Mouse (Mus musculus): ENCODE results near the gene Mrs2. TPM values are rescaled to one million over a fixed set of nuclear protein-coding genes. Genes with fewer than 3 reads are reported as not detected.

The Mrs2 gene
- 10 to 100 TPM; 46.9 to 56.4 TPM for total RNA-seq (2021)

DNA sequence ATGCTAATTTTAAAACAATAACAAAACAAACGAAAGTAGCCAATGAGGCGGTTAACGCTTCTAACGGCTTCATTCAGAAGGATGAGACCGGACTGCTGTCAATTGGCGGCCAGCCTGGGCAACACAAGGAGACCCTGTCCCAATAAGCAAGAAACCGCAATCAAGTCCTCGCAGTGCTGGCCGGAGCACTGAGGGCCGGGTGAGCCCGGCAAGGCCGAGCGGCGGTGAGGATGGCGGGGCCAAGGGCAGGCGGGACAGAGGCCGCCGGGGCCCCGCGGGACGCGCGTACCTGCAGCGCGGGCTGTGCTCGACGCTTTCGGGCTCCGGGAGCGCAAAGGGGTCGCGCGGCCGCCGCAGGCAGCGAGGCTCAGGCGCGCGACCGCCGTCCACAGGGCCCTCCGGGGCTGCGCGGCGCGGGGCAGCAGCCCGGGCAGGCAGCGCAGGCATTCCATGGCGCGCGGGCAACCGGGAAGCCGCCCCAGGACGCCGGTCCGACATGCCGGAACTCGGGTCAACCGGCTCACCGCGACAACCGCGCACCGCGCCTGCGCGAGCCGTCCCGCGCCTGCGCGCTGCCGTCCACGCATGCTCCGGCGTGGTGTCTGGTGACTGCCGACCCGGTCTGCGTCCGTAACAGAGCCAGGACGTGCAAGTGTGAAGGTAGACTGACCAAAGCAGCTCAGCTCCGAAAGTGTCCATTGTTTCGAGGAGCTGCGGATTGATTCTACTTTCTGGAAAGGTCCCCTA is at the start of gene Mrs2:
Gene Mrs2, minus strand, starts transcription at position 587 of the 747 bp plus-strand sequence.
- DNase-seq (ENCODE audit: low spot score) = peak; percentile 87
- intact Hi-C loops (cut with DNase I) = no loop called here

DNA sequence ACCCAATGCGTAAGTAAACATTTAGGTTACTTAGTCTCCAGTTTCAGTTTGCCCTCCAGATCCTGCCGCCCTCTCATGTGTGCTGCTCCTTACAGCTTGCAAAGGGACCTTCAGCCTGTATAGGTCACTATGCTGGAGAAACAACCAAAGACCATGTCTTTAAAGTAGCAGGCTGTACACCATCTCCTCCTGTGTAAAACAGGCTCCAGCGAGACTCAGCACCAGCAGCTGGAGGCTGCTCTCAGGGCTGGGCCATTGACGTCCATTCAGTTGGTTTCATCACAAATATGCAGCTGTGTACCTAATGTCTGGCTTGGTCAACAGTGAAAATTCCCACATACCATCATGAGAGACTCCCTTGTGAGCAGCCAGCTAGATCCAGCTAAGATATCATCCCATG is 49.6 kb upstream of the Mrs2 start:
- no peak for DNase-seq (ENCODE audit: low spot score)
- intact Hi-C loops (cut with DNase I) = no loop called here

DNA sequence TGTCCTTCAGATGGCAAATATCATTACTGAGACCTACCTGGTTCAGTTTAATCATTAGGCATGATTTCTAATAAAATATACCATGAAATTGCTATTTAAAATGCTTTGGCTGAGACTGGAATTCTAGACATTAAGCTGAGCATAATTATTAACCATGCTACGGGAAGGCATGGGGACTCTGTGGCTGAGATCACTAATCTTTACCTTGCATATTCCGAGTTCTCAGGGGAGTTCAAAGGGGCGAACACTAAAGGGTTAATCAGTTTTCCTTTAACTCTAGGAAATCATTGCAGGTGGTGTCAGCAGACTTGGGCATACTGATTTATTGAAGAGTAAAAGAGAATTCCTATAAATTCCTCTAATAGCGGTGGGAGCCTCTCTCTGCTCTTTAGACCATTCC is 47.0 kb upstream of the Mrs2 start:
- intact Hi-C loops (cut with DNase I) = no loop called here
- no peak for DNase-seq (ENCODE audit: low spot score)

DNA sequence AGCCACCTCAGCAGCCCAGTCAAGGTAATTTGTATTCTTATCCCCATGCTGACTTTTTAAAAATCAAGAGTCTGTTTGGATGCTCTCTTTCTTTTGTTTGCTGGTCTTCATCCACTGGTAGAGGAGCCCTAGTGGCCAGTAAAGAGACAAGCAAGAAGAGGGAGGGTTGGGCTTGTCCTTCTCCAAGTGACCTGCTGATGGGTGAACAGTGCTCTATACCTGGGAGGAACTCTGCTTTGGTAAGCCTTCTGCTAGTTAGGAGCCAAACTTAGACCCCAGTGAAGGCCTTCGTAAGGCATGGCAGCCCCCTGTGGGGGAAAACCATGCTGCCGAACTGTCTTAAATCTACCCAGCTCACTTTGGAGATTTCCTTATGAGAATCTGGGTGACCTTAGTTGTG is 46.5 kb upstream of the Mrs2 start:
- intact Hi-C loops (cut with DNase I) = no loop called here
- DNase-seq (ENCODE audit: low spot score) = no peak

DNA sequence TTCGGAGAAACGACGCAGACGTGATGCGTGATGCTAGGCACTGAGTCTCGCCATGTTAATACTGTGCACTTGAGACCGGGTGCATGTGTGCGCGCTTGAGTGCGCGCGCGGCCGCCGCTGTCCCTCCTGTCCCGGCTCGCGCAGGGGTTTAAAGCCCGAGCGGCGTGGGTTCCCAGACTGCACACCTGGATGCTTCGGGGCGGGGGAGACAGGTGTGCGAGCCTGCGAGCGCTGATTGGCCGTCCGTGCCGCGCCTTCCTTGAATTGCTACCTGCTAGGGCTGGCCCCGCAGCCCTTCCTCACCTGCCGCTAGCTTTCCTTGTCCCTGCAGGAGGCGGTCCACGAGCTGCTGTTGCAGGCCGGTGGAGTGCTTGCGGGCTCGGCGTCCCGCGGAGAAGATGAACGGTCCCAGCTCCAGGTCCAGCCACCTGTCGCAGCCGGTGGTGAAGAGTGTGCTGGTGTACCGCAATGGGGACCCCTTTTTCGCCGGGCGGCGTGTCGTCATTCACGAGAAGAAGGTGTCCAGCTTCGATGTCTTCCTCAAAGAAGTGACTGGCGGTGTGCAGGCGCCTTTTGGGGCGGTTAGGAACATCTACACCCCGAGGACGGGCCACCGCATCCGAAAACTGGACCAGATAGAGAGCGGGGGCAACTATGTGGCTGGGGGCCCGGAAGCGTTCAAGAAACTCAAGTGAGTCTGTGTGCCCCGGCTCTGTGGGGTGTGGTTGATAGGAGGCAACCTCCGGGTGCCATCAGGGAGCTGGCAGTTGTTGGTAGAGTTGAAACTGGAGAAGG is 35.9 kb upstream of the Mrs2 start, which contains the start of gene Dcdc2a:
Gene Dcdc2a, plus strand, starts transcription at position 132 of the 795 bp plus-strand sequence.
- no peak for DNase-seq (ENCODE audit: low spot score)
- intact Hi-C loops (cut with DNase I) = no loop called here

DNA sequence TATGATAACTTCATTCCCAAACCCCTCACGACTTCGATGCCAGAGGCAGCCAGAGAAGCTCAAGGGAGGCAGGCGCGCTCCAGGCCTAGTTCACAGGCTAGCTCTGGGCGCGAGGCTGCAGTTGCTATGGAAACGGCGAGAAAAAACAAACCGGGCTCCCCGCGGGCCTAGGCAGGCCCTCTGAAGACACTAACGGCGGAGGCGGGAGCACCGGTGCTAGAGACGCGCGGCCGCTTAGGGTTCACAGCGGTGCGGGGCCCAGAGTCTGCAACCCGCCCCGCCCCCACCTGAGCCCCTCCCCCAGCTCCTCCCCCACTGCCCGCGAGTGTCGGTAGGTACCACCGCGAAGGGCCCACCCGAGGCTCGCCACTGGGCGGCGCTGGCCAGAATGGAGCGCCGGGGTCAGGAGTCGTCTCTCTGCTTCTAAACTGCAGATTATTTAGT is 35.0 kb upstream of the Mrs2 start:
- intact Hi-C loops (cut with DNase I) = no loop called here
- DNase-seq (ENCODE audit: low spot score) = no peak

DNA sequence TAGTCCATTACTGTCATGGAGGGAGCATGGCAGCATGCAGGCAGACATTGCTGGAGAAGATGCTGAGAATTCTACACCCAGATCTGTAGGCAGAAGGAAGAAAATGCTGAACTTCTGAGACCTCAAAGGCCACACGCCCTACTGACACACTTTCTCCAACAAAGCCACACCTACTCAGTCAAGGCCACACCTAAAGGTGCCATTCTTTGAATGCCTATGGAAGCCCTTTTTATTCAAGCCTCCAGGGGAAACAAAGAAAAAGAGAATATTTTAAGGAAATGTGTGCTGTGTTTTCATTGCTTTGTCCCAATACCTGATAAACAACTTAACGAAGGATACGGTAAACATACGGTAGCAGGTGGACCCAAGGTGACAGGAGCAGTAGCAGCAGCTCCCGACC is 32.5 kb upstream of the Mrs2 start:
- DNase-seq (ENCODE audit: low spot score) = no peak
- intact Hi-C loops (cut with DNase I) = no loop called here

DNA sequence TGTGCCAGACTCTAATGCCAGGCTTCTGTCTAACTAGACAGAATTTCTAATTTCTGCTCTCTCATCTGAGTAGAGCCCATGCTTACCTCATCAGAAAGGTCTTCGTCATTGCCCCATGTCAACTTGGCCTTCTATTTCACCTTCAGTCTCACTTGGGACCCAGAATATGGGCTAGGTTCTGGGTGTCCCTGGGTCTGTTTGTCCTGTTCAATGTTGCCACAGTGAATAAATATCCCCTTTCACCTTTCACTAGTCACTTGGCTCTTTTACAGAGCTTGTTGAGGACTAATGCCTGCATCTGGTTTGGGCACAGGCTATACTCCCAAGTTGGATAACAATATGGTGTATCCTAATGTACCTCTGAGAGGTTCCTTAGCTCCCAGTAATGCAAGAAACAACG is 19.3 kb upstream of the Mrs2 start:
- DNase-seq (ENCODE audit: low spot score) = no peak
- intact Hi-C loops (cut with DNase I) = no loop called here

DNA sequence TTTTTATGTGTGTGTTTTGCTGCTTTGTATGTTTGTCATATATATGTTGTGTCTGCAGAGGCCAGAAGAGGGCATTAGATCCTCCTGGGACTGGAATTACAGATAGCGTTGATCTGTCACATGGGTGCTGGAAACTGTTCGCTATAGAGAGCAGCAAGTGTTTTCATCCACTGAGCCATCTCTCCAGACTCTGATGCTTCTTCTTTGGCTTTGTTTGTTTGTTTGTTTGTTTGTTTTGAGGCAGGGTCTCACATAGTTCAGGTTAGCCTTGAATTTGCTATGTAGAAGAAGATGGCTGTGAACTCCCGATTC is 6.9 kb upstream of the Mrs2 start:
- no peak for DNase-seq (ENCODE audit: low spot score)
- intact Hi-C loops (cut with DNase I) = no loop called here

DNA sequence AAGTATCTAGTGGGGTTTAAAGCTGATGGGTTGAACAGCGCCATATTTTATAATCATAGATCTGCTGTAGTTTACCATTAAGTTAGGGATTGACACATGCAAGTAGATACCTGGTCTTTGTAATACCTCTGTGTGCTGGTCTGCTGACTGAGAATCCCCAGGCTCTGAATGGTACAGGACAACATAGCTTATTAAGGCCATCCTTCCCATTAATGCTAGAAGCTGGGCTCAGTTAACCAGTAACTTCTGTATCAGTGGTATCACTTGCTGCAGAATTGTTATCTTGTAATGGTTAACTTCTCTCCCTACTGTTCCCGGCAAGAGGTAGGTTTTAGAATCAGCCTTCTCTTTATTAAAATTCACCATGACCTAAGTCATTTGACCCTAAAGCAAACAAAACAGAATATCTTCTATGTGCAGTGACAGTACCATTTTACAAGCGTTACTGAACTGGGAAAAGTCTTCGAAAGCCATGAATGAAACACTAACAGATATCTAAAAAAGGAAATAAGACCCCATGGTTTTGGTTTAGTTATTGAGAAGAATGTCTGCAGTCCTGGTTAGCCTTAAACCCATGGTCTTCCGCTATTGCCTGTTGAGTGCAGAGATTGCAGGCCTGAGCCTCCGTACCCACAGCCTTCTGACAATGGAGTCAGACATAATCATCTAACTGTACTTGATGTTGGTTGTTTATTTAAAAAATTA is 6.4 kb upstream of the Mrs2 start:
- intact Hi-C loops (cut with DNase I) = no loop called here
- no peak for DNase-seq (ENCODE audit: low spot score)

DNA sequence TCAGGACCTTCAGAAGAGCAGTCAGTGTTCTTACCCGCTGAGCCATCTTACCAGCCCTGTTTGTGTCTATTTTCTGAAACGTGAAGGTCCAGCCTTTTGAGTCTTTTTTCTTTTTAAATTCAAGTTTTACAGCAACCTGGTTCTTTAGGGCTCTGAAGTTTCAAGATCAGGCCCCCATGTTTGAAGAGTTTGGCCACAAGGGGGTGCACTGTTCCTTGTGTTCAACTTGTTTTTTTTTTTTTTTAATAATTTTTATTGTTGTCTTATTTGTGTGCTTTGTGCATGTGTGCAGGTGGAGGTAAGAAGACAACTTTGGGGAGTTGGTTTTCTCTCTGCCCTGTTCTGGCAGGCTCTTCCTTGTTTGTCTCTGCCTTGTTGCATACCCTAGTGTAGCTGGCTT is 4.5 kb upstream of the Mrs2 start:
- intact Hi-C loops (cut with DNase I) = loop anchor here (1.0 kb wide), 1 partner anchor 92 kb away; no protein-coding TSS in a partner anchor
- DNase-seq (ENCODE audit: low spot score) = no peak

DNA sequence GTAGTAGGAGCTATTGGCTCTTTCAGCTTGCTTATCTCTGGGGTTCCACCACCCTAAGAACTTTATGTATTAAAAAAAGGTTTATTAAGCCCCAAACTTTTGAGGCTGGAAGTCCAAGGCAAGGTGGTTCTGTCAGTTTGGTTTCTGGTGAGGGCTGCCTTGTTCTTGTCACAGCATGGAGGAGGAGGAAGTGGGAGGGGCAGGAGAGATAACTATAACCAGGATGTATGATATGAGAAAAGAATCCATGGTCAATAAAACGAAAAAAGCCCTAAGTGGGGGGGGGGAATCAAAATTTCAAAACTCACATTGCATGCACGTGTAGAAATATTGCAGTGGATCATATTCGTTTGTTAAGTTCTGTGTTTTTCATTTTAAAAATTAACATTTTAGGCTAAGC is 3.0 kb upstream of the Mrs2 start:
- intact Hi-C loops (cut with DNase I) = no loop called here
- DNase-seq (ENCODE audit: low spot score) = no peak

DNA sequence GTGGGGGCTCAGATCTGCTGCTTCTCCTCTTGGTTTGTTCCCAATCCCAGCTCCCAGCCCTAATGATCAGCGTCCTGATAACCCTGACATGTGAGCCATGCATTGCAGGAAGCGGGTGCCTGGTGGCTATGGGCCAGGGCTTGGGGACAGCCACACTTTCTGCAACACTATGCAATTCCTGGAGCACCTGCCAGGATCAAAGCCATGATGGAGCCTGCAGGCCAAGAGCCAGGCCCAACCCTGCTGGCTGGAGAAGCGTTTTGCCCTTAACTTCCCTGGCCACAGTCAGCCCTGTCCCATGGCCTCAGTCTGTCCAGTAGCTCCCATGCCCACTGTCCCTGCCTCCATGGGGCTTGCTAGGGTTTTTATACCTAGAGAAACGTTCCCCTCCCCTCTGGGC is 2.2 kb upstream of the Mrs2 start:
- intact Hi-C loops (cut with DNase I) = no loop called here
- DNase-seq (ENCODE audit: low spot score) = no peak

DNA sequence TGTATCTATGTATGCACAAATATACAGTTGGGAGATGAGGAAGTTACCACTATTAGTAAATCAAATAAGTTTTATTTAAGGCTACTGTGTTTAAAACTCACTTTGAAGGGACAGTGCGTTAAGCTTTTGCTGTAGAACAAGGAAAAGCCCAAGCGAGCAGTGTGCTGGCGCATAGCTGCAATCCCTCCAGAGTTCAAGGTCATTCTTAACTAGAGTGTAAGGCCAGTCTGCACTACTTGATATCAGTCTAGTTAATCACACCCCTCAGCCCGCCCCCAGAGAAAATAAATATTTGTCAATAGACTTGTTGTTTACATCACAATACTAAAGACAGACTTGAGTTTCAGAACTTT is 337 bp upstream of the Mrs2 start:
- intact Hi-C loops (cut with DNase I) = no loop called here
- no peak for DNase-seq (ENCODE audit: low spot score)

DNA sequence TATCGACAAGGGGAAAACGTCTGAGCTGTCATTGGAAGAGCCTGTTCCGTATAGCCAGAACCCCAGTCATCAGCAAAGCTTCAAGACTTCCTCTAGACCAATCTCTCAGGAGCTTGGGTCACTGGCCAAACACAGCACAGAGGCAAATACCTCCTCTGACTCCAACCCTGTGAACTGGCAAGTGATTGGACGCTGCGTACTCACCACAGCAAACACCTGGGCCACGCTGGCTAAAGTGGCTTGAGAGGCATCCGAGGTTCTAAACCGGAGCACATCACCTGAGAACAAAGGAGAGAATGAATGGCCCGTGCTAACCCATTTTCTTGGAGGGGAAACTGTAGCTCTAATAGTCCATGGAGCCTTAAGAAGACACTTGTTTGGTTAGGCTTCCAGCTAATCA is 1.9 kb downstream of the Mrs2 start:
- DNase-seq (ENCODE audit: low spot score) = no peak

DNA sequence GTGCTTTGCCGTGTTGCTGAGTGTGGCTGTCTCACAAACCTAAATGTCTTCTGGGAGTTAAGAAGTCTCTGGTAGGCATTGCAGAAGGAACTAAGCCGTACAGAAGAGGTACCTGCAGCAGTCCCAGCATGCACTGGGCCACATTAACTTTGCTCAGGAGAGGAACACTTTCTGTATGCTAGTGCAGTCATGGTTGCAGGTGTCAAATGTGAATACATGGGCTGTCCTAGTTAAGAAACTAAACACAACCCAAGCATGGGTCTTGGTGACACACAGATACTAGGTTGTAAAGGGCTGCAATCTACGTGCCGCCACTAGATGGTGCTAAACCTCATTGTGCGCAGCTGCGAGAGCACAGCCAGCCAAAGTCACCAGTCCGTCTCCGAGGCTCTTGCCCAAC is 13.1 kb downstream of the Mrs2 start:
- DNase-seq (ENCODE audit: low spot score) = no peak

More for the DNA sequence above, 1.9 kb downstream of the Mrs2 start:
- intact Hi-C loops (cut with DNase I) = no loop called here

DNA sequence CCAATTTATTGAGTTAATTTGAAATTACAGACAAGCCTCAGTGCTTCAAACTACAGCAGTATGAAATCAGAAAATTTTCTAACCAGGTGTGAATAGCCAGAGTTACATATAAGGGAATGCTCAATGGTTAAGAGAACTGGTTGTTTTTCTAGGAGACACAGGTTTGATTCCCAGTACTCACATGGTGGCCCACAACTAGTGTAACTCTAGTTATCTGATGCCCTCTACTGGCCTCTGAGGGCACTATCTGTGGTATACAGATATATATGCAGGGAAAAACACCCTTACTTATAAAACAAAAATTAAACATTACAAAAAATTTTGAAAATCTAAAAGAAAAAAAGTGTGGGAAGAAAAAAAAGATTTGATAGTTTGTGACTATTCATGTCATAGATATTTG is 17.2 kb downstream of the Mrs2 start:
- intact Hi-C loops (cut with DNase I) = no loop called here
- no peak for DNase-seq (ENCODE audit: low spot score)

More for the DNA sequence above, 13.1 kb downstream of the Mrs2 start:
- intact Hi-C loops (cut with DNase I) = no loop called here

DNA sequence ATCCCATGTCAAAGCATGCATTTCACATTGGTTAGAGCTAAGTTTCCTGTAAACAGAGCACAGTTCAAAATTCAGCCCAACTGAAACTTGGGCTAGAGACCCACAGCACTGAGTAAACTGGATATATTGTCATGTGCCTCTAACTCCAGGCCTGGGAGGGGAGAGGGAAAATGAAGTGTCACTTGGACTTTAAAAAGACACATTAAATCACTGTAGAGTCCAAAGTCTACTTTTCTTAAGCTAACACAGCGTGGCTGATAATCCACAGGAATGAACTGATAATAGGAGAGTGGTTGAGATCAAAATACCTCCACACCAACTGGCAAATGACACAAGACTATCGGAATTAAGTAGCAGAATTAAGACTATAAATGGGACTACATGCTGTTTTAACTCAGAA is 20.6 kb downstream of the Mrs2 start:
- no peak for DNase-seq (ENCODE audit: low spot score)
- intact Hi-C loops (cut with DNase I) = no loop called here

DNA sequence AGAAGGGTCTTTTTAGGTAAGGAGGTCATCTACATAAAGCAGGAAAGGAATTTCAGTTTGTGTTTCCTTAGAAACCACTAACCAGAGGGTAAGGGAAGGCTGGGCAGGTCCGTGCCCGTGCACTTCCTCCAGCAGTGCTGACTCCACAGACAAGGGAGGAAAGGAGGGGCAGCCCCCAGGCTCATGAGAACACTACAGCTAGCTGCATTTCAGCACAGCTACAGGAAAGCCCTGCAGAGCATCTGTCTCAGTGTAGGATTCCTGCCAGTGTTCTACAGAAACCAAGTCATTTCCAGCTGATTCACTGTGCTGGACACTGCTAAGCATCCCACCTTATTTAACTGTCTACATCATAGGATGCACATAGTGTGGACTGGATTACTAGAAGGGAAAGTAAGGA is 27.0 kb downstream of the Mrs2 start:
- intact Hi-C loops (cut with DNase I) = no loop called here

DNA sequence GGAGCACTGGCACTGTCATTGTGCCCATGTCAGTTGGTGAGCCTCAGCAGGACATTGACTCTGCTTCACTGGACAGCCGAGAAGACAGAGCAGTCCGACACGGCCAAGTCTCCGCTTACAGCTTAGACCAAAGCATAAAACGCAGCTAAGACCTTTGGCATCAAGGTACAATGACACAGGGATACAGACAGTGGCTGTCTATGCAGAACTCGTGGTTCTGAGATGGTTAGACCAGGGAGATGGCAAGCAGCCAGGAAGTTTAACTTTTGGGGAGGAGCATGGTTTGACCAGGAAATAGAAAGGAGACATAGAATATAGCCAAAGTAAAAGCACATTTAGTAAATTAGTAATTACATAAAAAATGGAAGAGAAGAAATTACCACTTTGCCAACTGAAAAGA is 31.2 kb downstream of the Mrs2 start:
- DNase-seq (ENCODE audit: low spot score) = no peak
- intact Hi-C loops (cut with DNase I) = loop anchor here (2.0 to 5.0 kb wide), 2 partner anchors 48 to 507 kb away; no protein-coding TSS in a partner anchor

More for the DNA sequence above, 27.0 kb downstream of the Mrs2 start:
- DNase-seq (ENCODE audit: low spot score) = no peak

DNA sequence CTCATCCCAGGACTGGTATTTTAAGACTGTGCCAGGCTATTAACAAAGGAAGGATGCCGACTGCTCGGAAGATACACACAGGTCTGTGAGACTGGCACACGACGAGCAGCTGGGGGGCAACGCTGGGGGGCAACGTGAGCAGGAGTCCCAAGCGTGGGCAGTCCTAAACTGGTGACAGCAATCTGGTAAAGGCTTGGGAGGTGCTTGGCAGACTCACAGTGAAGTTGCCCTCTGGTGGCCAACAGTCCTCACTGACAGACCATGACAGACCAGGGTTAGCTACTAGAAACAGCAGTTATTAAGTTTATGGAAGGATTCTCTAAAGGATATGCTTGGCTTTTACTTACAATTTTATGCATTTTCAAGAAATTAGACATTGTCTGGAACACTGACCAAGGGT is 31.8 kb downstream of the Mrs2 start:
- peak; percentile 12 for DNase-seq (ENCODE audit: low spot score)
- intact Hi-C loops (cut with DNase I) = loop anchor here (2.0 to 5.0 kb wide), 2 partner anchors 48 to 506 kb away; no protein-coding TSS in a partner anchor
